ENCODE assay signal across 21 mouse cellular contexts in the genomic region with DNA sequence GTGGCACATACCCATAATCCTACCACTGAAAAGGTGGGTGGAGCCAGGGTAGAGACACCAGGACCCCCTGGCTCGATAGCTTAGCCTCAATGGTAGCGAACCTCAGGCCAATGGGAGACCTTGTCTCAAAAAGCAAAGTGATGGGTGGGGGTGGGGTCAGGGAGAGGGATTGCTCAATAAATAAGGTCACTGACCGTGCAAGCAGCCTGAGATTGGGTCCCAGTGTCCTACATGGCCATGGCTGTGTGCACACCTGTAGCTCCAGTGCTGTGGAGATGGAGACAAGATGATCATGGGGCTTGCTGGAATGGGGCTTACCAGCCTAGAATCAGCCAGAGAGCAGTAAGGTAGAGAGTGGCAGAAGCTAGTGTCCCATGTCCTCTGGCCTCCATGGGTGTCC. TPM values are rescaled to one million over a fixed set of nuclear protein-coding genes. Genes with fewer than 3 reads are reported as not detected.
DNase-seq lines count a peak whose midpoint lies in the region; ATAC-seq and TF ChIP-seq lines count a peak whose summit lies in the region.
"Had no signal": no experiment of that assay in that cellular context is flagged by ENCODE, and none has a peak within 500 bp of the region (broad histone marks: within the 10 kb centered on the region; RNA-seq: fewer than 3 reads in every experiment).

No protein-coding gene starts in this region.

- TF ChIP-seq EP300 in liver, postnatal 0 days (IDR thresholded peaks at IDR 0.05; ENCODE audit: low read depth), result no peak

- H3K79me2 ChIP-seq in liver, adult 2 months (ENCODE audit: control insufficient read depth, insufficient read depth, low read length), result no peaks in the 10 kb centered on the region

- no peaks in the 10 kb centered on the region for H3K4me1 ChIP-seq in liver, adult 2 months (ENCODE audit: control insufficient read depth, insufficient read depth, low read length)
- no peaks in the 10 kb centered on the region for H3K4me1 ChIP-seq in liver, embryonic 16.5 days (ENCODE audit: control insufficient read depth, low read depth, low read length)
- H3K4me1 ChIP-seq in liver, embryonic 12.5 days, result no peaks in the 10 kb centered on the region
- no peaks in the 10 kb centered on the region for H3K4me1 ChIP-seq in liver, postnatal 0 days (ENCODE audit: insufficient read depth)
- no peaks in the 10 kb centered on the region for H3K4me1 ChIP-seq in liver, embryonic 11.5 days (replicated peaks; ENCODE audit: control insufficient read depth, insufficient read depth, low read length)

- TF ChIP-seq POLR2A in liver, adult 2 months (IDR thresholded peaks at IDR 0.05; ENCODE audit: extremely low read depth, insufficient read depth, low read length), result no peak

- H3K4me2 ChIP-seq in liver, embryonic 16.5 days (ENCODE audit: low read depth, low read length), result no peak overlapping the region
- H3K4me2 ChIP-seq in liver, embryonic 12.5 days, result no peak overlapping the region
- H3K4me2 ChIP-seq in liver, postnatal 0 days (ENCODE audit: low read depth, low read length), result no peak overlapping the region
- H3K4me2 ChIP-seq in liver, embryonic 11.5 days, result no peak overlapping the region

- H3K27me3 ChIP-seq in liver, adult 2 months (ENCODE audit: control insufficient read depth, insufficient read depth, low read length), result no peaks in the 10 kb centered on the region
- H3K27me3 ChIP-seq in liver, embryonic 16.5 days (ENCODE audit: control insufficient read depth, insufficient read depth, low read depth, low read length), result no peaks in the 10 kb centered on the region
- H3K27me3 ChIP-seq in liver, embryonic 12.5 days (replicated peaks), result no peaks in the 10 kb centered on the region
- H3K27me3 ChIP-seq in liver, postnatal 0 days (ENCODE audit: insufficient read depth, low read length), result no peaks in the 10 kb centered on the region
- H3K27me3 ChIP-seq in liver, embryonic 11.5 days (replicated peaks; ENCODE audit: control insufficient read depth, insufficient read depth, low read length), result no peaks in the 10 kb centered on the region
- H3K27me3 ChIP-seq: CH12.LX, Patski had no signal

- no peak overlapping the region for H3K27ac ChIP-seq in liver, adult 2 months (replicated peaks; ENCODE audit: insufficient read depth, low read depth, low read length)
- no peak overlapping the region for H3K27ac ChIP-seq in liver, embryonic 16.5 days (ENCODE audit: low read length)
- no peak overlapping the region for H3K27ac ChIP-seq in liver, embryonic 12.5 days
- no peak overlapping the region for H3K27ac ChIP-seq in liver, postnatal 0 days (ENCODE audit: low read depth)
- no peak overlapping the region for H3K27ac ChIP-seq in liver, embryonic 11.5 days (ENCODE audit: low read depth, low read length)

- peak; percentile 48 for ATAC-seq in liver, embryonic 16.5 days (ENCODE audit: low read depth)
- ATAC-seq in liver, embryonic 12.5 days, result no peak
- peak; percentile 74 for ATAC-seq in liver, postnatal 0 days
- no peak for ATAC-seq in liver, embryonic 11.5 days (replicated peaks; ENCODE audit: low FRiP score)
- ATAC-seq: activated CD4-positive, CD25-positive, alpha-beta regulatory T cell, adult 4 months; CD4-positive, CD25-positive, alpha-beta regulatory T cell, adult 4 months; Patski had no signal

- no peak for TF ChIP-seq CTCF in liver, adult 2 months (IDR thresholded peaks at IDR 0.05; ENCODE audit: low read depth, low read length)
- no peak for TF ChIP-seq CTCF in liver, postnatal 0 days (IDR thresholded peaks at IDR 0.05; ENCODE audit: low read depth)

- peaks cover 32% of the 10 kb centered on the region for H3K36me3 ChIP-seq in liver, adult 2 months (ENCODE audit: control insufficient read depth, insufficient read depth, low read length)
- peaks cover 41% of the 10 kb centered on the region for H3K36me3 ChIP-seq in liver, embryonic 16.5 days (ENCODE audit: control insufficient read depth, insufficient read depth)
- H3K36me3 ChIP-seq in liver, embryonic 12.5 days, result peaks cover 96% of the 10 kb centered on the region
- H3K36me3 ChIP-seq in liver, postnatal 0 days (replicated peaks; ENCODE audit: insufficient read depth, low read length), result peaks cover 60% of the 10 kb centered on the region
- peaks cover 22% of the 10 kb centered on the region for H3K36me3 ChIP-seq in liver, embryonic 11.5 days (ENCODE audit: control insufficient read depth, insufficient read depth, low read length)

- H3K9me3 ChIP-seq in liver, embryonic 16.5 days (replicated peaks; ENCODE audit: control insufficient read depth, low read length), result no peaks in the 10 kb centered on the region
- H3K9me3 ChIP-seq in liver, embryonic 12.5 days (replicated peaks), result no peaks in the 10 kb centered on the region
- H3K9me3 ChIP-seq in liver, postnatal 0 days (ENCODE audit: low read length), result no peaks in the 10 kb centered on the region
- H3K9me3 ChIP-seq in liver, embryonic 11.5 days (ENCODE audit: control insufficient read depth, low read length), result no peaks in the 10 kb centered on the region
- H3K9me3 ChIP-seq: G1E had no signal

- peak; percentile 64 for DNase-seq in liver, adult 2 months (ENCODE audit: extremely low read depth, low read depth, low spot score)
- DNase-seq in liver, result no peak
- no peak for DNase-seq in liver, postnatal 0 days
- no peak for DNase-seq in liver, embryonic 11.5 days (ENCODE audit: low spot score)
- DNase-seq: adrenal gland, adult 2 months; adrenal gland, adult 8-10 months; adrenal gland, postnatal 10 days; adrenal gland, postnatal 14 days; adrenal gland, postnatal 25 days; adrenal gland, postnatal 36 days; B cell, adult 2 months; cerebellum, adult 11 months; cerebellum, adult 11-12 months; cerebellum, adult 18-20 months had no signal

- no peak overlapping the region for H3K4me3 ChIP-seq in liver, adult 2 months (ENCODE audit: insufficient read depth, low read depth, low read length)
- no peak overlapping the region for H3K4me3 ChIP-seq in liver, embryonic 16.5 days (ENCODE audit: low read depth, low read length)
- H3K4me3 ChIP-seq in liver, embryonic 12.5 days, result no peak overlapping the region
- H3K4me3 ChIP-seq in liver, postnatal 0 days (ENCODE audit: low read depth, low read length), result no peak overlapping the region
- no peak overlapping the region for H3K4me3 ChIP-seq in liver, embryonic 11.5 days (ENCODE audit: low read depth, low read length)

- no peak overlapping the region for H3K9ac ChIP-seq in liver, adult 2 months (ENCODE audit: low read depth, low read length)
- no peak overlapping the region for H3K9ac ChIP-seq in liver, embryonic 16.5 days (ENCODE audit: low read depth, low read length)
- H3K9ac ChIP-seq in liver, embryonic 12.5 days, result no peak overlapping the region
- H3K9ac ChIP-seq in liver, postnatal 0 days (replicated peaks), result no peak overlapping the region
- no peak overlapping the region for H3K9ac ChIP-seq in liver, embryonic 11.5 days (ENCODE audit: low read depth, low read length)

- 48% methylated on average over 3 of the region's 3 CpGs for WGBS in liver, adult 2 months
- WGBS in liver, embryonic 16.5 days (ENCODE audit: insufficient replicate concordance), result 87% methylated on average over 3 of the region's 3 CpGs
- WGBS in liver, embryonic 12.5 days (ENCODE audit: insufficient replicate concordance), result 91% methylated on average over 3 of the region's 3 CpGs
- WGBS in liver, postnatal 0 days (ENCODE audit: insufficient replicate concordance), result 74% methylated on average over 3 of the region's 3 CpGs
- WGBS in liver, embryonic 11.5 days, result 89% methylated on average over 3 of the region's 3 CpGs

RNA-seq across cellular contexts. Expression of a gene that starts 35.7 kb away (rescaled TPM):
- 252 and 253 TPM in 2 replicates for total RNA-seq in liver, adult 2 months (2014; rRNA removed)
- polyA plus RNA-seq in liver, adult 2 months (2012; rRNA removed), result 719 and 995 TPM in 2 replicates
- polyA plus RNA-seq in liver, embryonic 16.5 days (2015; fragmentation: Nextera tagmentation; extraction: Ambion mirVana), result 174 and 183 TPM in 2 replicates
- polyA plus RNA-seq in liver, embryonic 12.5 days (2016; fragmentation: Nextera tagmentation; extraction: Ambion mirVana), result 311 and 318 TPM in 2 replicates
- 120 and 129 TPM in 2 replicates for polyA plus RNA-seq in liver, postnatal 0 days (2015; fragmentation: Nextera tagmentation; extraction: Ambion mirVana)
- 572 and 580 TPM in 2 replicates for polyA plus RNA-seq in liver, embryonic 11.5 days (2014; fragmentation: Nextera tagmentation; extraction: Ambion mirVana)

Comparison
In these comparisons a context has a peak if more than half of its experiments do, and no peak if none do; other contexts are left out.
1. ATAC-seq: peak in liver, embryonic 16.5 days (single experiment) and liver, postnatal 0 days (single experiment); none in liver, embryonic 12.5 days (single experiment) and liver, embryonic 11.5 days (single experiment).